Mouse (Mus musculus) liver, postnatal 0 days (tissue): ENCODE results near the gene Siva1. TPM values are rescaled to one million over a fixed set of nuclear protein-coding genes. Genes with fewer than 3 reads are reported as not detected.

Source experiments
- ATAC-seq: fragments of 200-750 bp; cut with Nextera tagmentation; 2 replicates; pipeline ENCODE4 v1.8.0; 2017; ENCODE audit warnings: mild to moderate bottlenecking, moderate library complexity
- DNase-seq: peaks from one replicate; pipeline ENCODE4 v3.0.0-alpha.2; 2016
- H3K27ac ChIP-seq: fragments of 300-500 bp; sonication (generic); 2 replicates; pipeline ENCODE4 v1.5.1; 2014; ENCODE audit warnings: antibody characterized with exemption, moderate library complexity, mild to moderate bottlenecking, low read depth
- H3K27me3 ChIP-seq: fragments of 300-500 bp; sonication (generic); 2 replicates; pipeline ENCODE4 v1.6.1; 2014; ENCODE audit warnings: low read length, control low read depth, mixed read lengths; ENCODE audit not compliant: insufficient read depth
- H3K36me3 ChIP-seq: fragments of 300-500 bp; sonication (generic); replicated peaks from 2 replicates; pipeline ENCODE4 v1.6.1; 2014; ENCODE audit warnings: mild to moderate bottlenecking, control low read depth, low read length, moderate library complexity, mixed read lengths; ENCODE audit not compliant: insufficient read depth
- H3K4me1 ChIP-seq: fragments of 300-500 bp; sonication (generic); 2 replicates; pipeline ENCODE4 v1.6.1; 2014; ENCODE audit warnings: antibody characterized with exemption, mild to moderate bottlenecking, control low read depth; ENCODE audit not compliant: insufficient read depth
- H3K4me2 ChIP-seq: fragments of 300-500 bp; sonication (generic); 2 replicates; pipeline ENCODE4 v1.6.1; 2014; ENCODE audit warnings: low read depth, mild to moderate bottlenecking, low read length, moderate library complexity, mixed read lengths
- H3K4me3 ChIP-seq: fragments of 300-500 bp; sonication (generic); 2 replicates; pipeline ENCODE4 v1.5.1; 2014; ENCODE audit warnings: low read depth, low read length
- H3K9ac ChIP-seq: fragments of 300-500 bp; sonication (generic); replicated peaks from 2 replicates; pipeline ENCODE4 v1.6.1; 2014; ENCODE audit warnings: mild to moderate bottlenecking, moderate library complexity
- H3K9me3 ChIP-seq: fragments of 300-500 bp; sonication (generic); 2 replicates; pipeline ENCODE4 v1.6.1; 2016; ENCODE audit warnings: mild to moderate bottlenecking, control low read depth, low read length, mixed read lengths
- CTCF ChIP-seq: sonication (generic); IDR thresholded peaks from 2 replicates; pipeline ENCODE4 v1.5.1; 2016; ENCODE audit warnings: antibody characterized with exemption, low read depth
- EP300 ChIP-seq: IDR thresholded peaks from 2 replicates; pipeline ENCODE4 v1.6.1; 2016; ENCODE audit warnings: antibody characterized with exemption, low read depth, mild to moderate bottlenecking
- WGBS: fragments of 180-500 bp; shearing (Covaris S2); extraction: QIAGEN DNeasy Blood & Tissue Kit; methylation state at CpG from one replicate; pipeline ENCODE4 v1.1.7; 2014; ENCODE audit not compliant: insufficient replicate concordance; 5-methylcytosine and 5-hydroxymethylcytosine counted together
- polyA plus RNA-seq: library from polyadenylated mRNA; unstranded; fragments of >200 nt; fragmentation: Nextera tagmentation; extraction: Ambion mirVana; gene quantifications from 2 replicates; pipeline ENCODE4 v1.2.1, GENCODE M21; 2015

The Siva1 gene
- polyA plus RNA-seq, 1 experiment from 2014 or later, result 62.2 TPM

GRCm38 (mm10) chr12:112632907-112633306 is 11.6 kb upstream of the Siva1 start:
- 0 out of 2 replicates have a peak, but pooled peaks cover 2% of the 10 kb centered on the region for H3K36me3 ChIP-seq
- peak overlapping the region; percentile 46 for H3K4me2 ChIP-seq
- H3K9ac ChIP-seq, result peak overlapping the region; percentile 1
- no peaks in the 10 kb centered on the region for H3K27me3 ChIP-seq
- no peak for TF ChIP-seq EP300
- TF ChIP-seq CTCF, result no peak
- H3K4me1 ChIP-seq, result peaks cover 50% of the 10 kb centered on the region
- H3K4me3 ChIP-seq, result no peak overlapping the region
- WGBS, result 42% methylated on average over 5 of the region's 5 CpGs
- H3K27ac ChIP-seq, result peak overlapping the region; percentile 77
- H3K9me3 ChIP-seq, result no peaks in the 10 kb centered on the region
- ATAC-seq, result no peak
- no peak for DNase-seq

- H3K9ac ChIP-seq, result no peak overlapping the region
- H3K27me3 ChIP-seq, result no peaks in the 10 kb centered on the region
- DNase-seq (peak; percentile 52), ATAC-seq (peak; percentile 41)
- no peaks in the 10 kb centered on the region for H3K9me3 ChIP-seq
- no peak overlapping the region for H3K4me3 ChIP-seq
- H3K4me1 ChIP-seq, result peaks cover 44% of the 10 kb centered on the region
- 0 out of 2 replicates have a peak, but pooled peaks cover 2% of the 10 kb centered on the region for H3K36me3 ChIP-seq
- 52% methylated on average over 9 of the region's 9 CpGs for WGBS
- H3K4me2 ChIP-seq, result peak overlapping the region; percentile 9; the same call in 1 of the 2 replicates
- H3K27ac ChIP-seq, result peak overlapping the region; percentile 77
- TF ChIP-seq CTCF (peak; percentile 52), EP300 (no peak)
These were observed 10.8 kb upstream of the Siva1 start for GRCm38 (mm10) chr12:112633686-112634085.

GRCm38 (mm10) chr12:112639526-112639925 is 5.0 kb upstream of the Siva1 start:
- ATAC-seq (no peak), DNase-seq (no peak)
- Histone ChIP-seq H3K27me3 (no peaks in the 10 kb centered on the region), H3K4me2 (no peak overlapping the region), H3K36me3 (0 out of 2 replicates have a peak, but pooled peaks cover 5% of the 10 kb centered on the region), H3K4me1 (peaks cover 3% of the 10 kb centered on the region; the same call in 1 of the 2 replicates), H3K9me3 (no peaks in the 10 kb centered on the region), H3K9ac (no peak overlapping the region), H3K4me3 (no peak overlapping the region), H3K27ac (no peak overlapping the region)
- 80% methylated on average over 10 of the region's 10 CpGs for WGBS
- no peak for TF ChIP-seq CTCF
- TF ChIP-seq EP300, result no peak

- 83% methylated on average over 6 of the region's 6 CpGs for WGBS
- DNase-seq (no peak), ATAC-seq (no peak)
- Histone ChIP-seq H3K36me3 (peaks cover 11% of the 10 kb centered on the region), H3K9ac (no peak overlapping the region), H3K4me3 (no peak overlapping the region), H3K27ac (no peak overlapping the region), H3K9me3 (no peaks in the 10 kb centered on the region), H3K4me2 (no peak overlapping the region), H3K27me3 (no peaks in the 10 kb centered on the region), H3K4me1 (peaks cover 21% of the 10 kb centered on the region)
- TF ChIP-seq CTCF (no peak), EP300 (no peak)
These were observed 1.4 kb upstream of the Siva1 start for GRCm38 (mm10) chr12:112643126-112643525.

GRCm38 (mm10) chr12:112644855-112645506 is 502 bp downstream of the Siva1 start:
- no peaks in the 10 kb centered on the region for H3K27me3 ChIP-seq
- peaks cover 20% of the 10 kb centered on the region for H3K36me3 ChIP-seq
- H3K27ac ChIP-seq, result peak overlapping the region; percentile 58
- no peak for DNase-seq
- TF ChIP-seq EP300 (no peak), CTCF (no peak)
- H3K4me3 ChIP-seq, result peak overlapping the region; percentile 68
- peaks cover 21% of the 10 kb centered on the region for H3K4me1 ChIP-seq
- peak overlapping the region; percentile 73 for H3K9ac ChIP-seq
- H3K4me2 ChIP-seq, result peak overlapping the region; percentile 94
- no peaks in the 10 kb centered on the region for H3K9me3 ChIP-seq
- WGBS, result under 1% methylated on average over 75 of the region's 75 CpGs
- ATAC-seq, result peak; percentile 38

GRCm38 (mm10) chr12:112646139-112646538 is 1.7 kb downstream of the Siva1 start:
- WGBS, result 46% methylated on average over 6 of the region's 6 CpGs
- Histone ChIP-seq H3K4me2 (peak overlapping the region; percentile 94), H3K9me3 (no peaks in the 10 kb centered on the region), H3K27me3 (no peaks in the 10 kb centered on the region), H3K4me3 (peak overlapping the region; percentile 68), H3K9ac (peak overlapping the region; percentile 73), H3K27ac (no peak overlapping the region), H3K4me1 (peaks cover 21% of the 10 kb centered on the region), H3K36me3 (peaks cover 25% of the 10 kb centered on the region)
- ATAC-seq, result no peak
- TF ChIP-seq EP300 (no peak), CTCF (no peak)
- DNase-seq, result no peak
